Mouse (Mus musculus) midbrain, embryonic 15.5 days (tissue): ENCODE measurements around the gene Rab31. TPM values are rescaled to one million over a fixed set of nuclear protein-coding genes. Genes with fewer than 3 reads are reported as not detected.

Experiments used
- ATAC-seq: fragments of 200-750 bp; cut with Nextera tagmentation; replicated peaks from 2 replicates; pipeline ENCODE4 v1.8.0; 2017; ENCODE audit warnings: moderate TSS enrichment
- H3K27ac ChIP-seq: fragments of 300-500 bp; sonication (generic); 2 replicates; pipeline ENCODE4 v1.5.1; 2015; ENCODE audit warnings: mild to moderate bottlenecking, inconsistent platforms
- H3K27me3 ChIP-seq: fragments of 300-500 bp; sonication (generic); replicated peaks from 2 replicates; pipeline ENCODE4 v1.6.1; 2015; ENCODE audit warnings: inconsistent platforms
- H3K36me3 ChIP-seq: fragments of 300-500 bp; sonication (generic); replicated peaks from 2 replicates; pipeline ENCODE4 v1.6.1; 2015; ENCODE audit warnings: inconsistent platforms
- H3K4me1 ChIP-seq: fragments of 300-500 bp; sonication (generic); 2 replicates; pipeline ENCODE4 v1.6.1; 2015; ENCODE audit warnings: inconsistent platforms
- H3K4me2 ChIP-seq: fragments of 300-500 bp; sonication (generic); 2 replicates; pipeline ENCODE4 v1.6.1; 2015; ENCODE audit warnings: inconsistent platforms, mild to moderate bottlenecking, moderate library complexity
- H3K4me3 ChIP-seq: fragments of 300-500 bp; sonication (generic); 2 replicates; pipeline ENCODE4 v1.5.1; 2015; ENCODE audit warnings: mild to moderate bottlenecking, inconsistent platforms
- H3K9ac ChIP-seq: fragments of 300-500 bp; sonication (generic); 2 replicates; pipeline ENCODE4 v1.6.1; 2015; ENCODE audit warnings: mild to moderate bottlenecking, inconsistent platforms
- H3K9me3 ChIP-seq: fragments of 300-500 bp; sonication (generic); 2 replicates; pipeline ENCODE4 v1.6.1; 2016; ENCODE audit warnings: inconsistent platforms
- WGBS: fragments of 180-500 bp; shearing (Covaris S2); methylation state at CpG from one replicate; pipeline ENCODE4 v1.1.7; 2015; ENCODE audit warnings: mixed read lengths; 5-methylcytosine and 5-hydroxymethylcytosine counted together
- polyA plus RNA-seq: library from polyadenylated mRNA; unstranded; fragments of >200 nt; fragmentation: Nextera tagmentation; extraction: Ambion mirVana; gene quantifications from 2 replicates; pipeline ENCODE4 v1.2.1, GENCODE M21; 2015

The Rab31 gene
- polyA plus RNA-seq, 1 experiment from 2014 or later: 76.6 TPM

- no peak for ATAC-seq
- no peaks in the 10 kb centered on the region for H3K9me3 ChIP-seq
- no peak overlapping the region for H3K27ac ChIP-seq
- no peaks in the 10 kb centered on the region for H3K4me1 ChIP-seq
- H3K27me3 ChIP-seq: no peaks in the 10 kb centered on the region
- H3K9ac ChIP-seq: no peak overlapping the region
- no peak overlapping the region for H3K4me3 ChIP-seq
- 91% methylated on average over 6 of the region's 6 CpGs for whole genome bisulfite sequencing
- no peaks in the 10 kb centered on the region for H3K36me3 ChIP-seq
- no peak overlapping the region for H3K4me2 ChIP-seq
Measured at GRCm38 (mm10) chr17:65625563-65625962, 147.0 kb downstream of the Rab31 start.

DNA sequence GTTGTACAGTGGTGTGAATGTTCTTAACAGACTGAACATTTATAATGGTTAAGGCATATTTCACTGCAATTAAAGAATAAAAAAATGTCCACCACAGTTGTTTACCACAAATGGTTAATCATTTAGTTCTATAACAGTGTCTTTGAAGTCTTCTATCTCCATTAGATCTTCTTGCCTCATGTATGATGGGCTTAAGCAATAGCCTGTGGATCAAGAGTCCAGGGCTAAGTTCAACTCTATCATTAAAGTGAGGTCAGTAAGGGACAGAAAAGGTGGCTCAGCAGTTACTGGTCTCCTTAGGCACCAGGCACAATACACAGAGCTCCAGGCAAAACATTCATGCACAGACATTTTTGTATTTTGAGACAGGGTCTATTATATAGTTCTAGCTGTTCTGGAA is 149.4 kb downstream of the Rab31 start:
- Histone ChIP-seq H3K9ac (no peak overlapping the region), H3K4me1 (no peaks in the 10 kb centered on the region), H3K36me3 (no peaks in the 10 kb centered on the region), H3K4me3 (no peak overlapping the region), H3K27ac (no peak overlapping the region), H3K4me2 (no peak overlapping the region), H3K9me3 (no peaks in the 10 kb centered on the region), H3K27me3 (no peaks in the 10 kb centered on the region)
- ATAC-seq: no peak

- Histone ChIP-seq H3K4me1 (peaks cover 4% of the 10 kb centered on the region; the same call in 1 of the 2 replicates), H3K27ac (no peak overlapping the region), H3K4me3 (no peak overlapping the region), H3K36me3 (no peaks in the 10 kb centered on the region), H3K9ac (no peak overlapping the region), H3K4me2 (no peak overlapping the region), H3K9me3 (no peaks in the 10 kb centered on the region), H3K27me3 (no peaks in the 10 kb centered on the region)
- WGBS: 87% methylated on average over 2 of the region's 2 CpGs
- no peak for ATAC-seq
Measured at GRCm38 (mm10) chr17:65618431-65618830, 154.1 kb downstream of the Rab31 start.

DNA sequence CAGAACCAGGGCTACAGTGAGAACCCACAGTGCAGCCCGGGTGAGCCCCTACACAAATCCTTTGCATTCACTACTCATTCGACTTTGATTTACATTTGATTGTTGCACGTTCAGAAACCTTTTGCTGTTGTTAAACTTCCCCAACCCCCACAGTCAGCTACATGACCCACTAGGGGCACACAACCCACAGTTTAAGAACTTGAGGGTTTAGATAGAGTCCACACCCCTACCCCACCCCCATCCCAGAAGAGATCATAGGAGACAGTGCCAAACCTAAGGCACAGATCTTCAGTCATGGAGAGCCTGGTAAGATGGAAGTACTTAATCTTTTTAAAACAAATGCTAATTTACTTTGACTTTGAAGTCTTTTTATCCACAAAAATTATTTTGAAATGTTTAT is 156.9 kb downstream of the Rab31 start:
- H3K27me3 ChIP-seq: no peaks in the 10 kb centered on the region
- H3K4me1 ChIP-seq: peaks cover 14% of the 10 kb centered on the region
- H3K27ac ChIP-seq: no peak overlapping the region
- no peak for ATAC-seq
- H3K9ac ChIP-seq: no peak overlapping the region
- no peaks in the 10 kb centered on the region for H3K9me3 ChIP-seq
- H3K4me2 ChIP-seq: no peak overlapping the region
- H3K4me3 ChIP-seq: no peak overlapping the region
- H3K36me3 ChIP-seq: no peaks in the 10 kb centered on the region
- WGBS: 37% methylated on average over 3 of the region's 3 CpGs

- Histone ChIP-seq H3K27me3 (no peaks in the 10 kb centered on the region), H3K4me1 (peaks cover 23% of the 10 kb centered on the region), H3K9ac (peak overlapping the region; percentile 95), H3K27ac (peak overlapping the region; percentile 100), H3K9me3 (no peaks in the 10 kb centered on the region), H3K4me3 (peak overlapping the region; percentile 82), H3K4me2 (peak overlapping the region; percentile 77), H3K36me3 (no peaks in the 10 kb centered on the region)
- 2% methylated on average over 9 of the region's 9 CpGs for WGBS
- no peak for ATAC-seq
Measured at GRCm38 (mm10) chr17:65614431-65614830, 158.1 kb downstream of the Rab31 start.

DNA sequence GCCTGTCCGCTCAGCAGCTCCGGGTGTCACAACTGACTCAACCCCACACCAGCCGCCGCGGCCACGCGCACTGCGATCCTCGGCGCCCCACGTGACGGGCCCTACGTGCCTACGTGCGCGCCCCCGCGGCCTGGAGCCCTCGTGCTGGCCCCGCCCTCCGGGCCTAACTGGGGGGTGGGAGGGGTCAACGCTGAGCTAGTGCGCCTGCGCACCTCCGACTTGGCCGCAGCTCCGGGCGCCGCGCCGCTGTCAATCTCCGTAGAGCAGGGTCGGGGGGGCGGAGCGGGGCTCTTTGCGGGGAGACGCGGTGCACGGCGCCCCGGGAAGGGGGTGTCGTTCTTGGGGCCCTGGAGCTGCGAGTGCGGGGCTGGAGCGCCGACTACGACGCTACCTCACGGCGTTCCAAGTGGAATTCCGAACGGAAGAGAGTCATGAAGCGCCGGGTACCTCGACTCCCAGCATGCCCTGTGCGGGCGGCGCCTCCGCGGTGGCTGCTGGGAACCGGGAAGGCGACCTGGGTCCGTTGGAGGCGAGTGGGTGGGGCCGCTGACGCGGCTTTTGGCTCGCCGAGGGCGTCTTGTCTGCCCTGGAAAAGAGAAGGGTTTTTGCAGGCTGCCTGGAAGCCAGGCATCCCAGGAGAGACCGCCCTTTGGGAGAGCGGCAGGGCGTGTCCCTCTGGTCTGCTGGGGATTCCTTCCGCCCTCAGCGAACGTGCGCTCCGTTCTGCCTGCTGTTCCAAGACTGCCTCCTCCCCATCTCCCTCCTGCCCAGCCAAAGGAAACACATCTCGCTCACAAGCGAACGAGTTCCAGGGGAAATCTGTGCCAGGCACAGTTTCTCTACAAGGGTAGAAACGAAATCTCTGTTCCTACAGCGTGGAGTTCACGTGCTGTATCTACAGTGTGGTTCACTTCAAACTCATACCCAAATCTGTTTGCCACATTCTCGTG is 158.8 kb downstream of the Rab31 start, which contains the start of gene Vapa:
TSS of gene Vapa (minus strand) at position 93 of the 950 bp plus-strand sequence.
- Histone ChIP-seq H3K4me3 (peak within 1 kb of the TSS; percentile 82), H3K4me1 (peaks cover 30% of the 10 kb centered on the region), H3K27ac (peak within 1 kb of the TSS; percentile 100), H3K4me2 (peak within 1 kb of the TSS; percentile 77), H3K9me3 (no peaks in the 10 kb centered on the region), H3K27me3 (no peaks in the 10 kb centered on the region), H3K36me3 (no peaks in the 10 kb centered on the region), H3K9ac (peak within 1 kb of the TSS; percentile 95)
- peak; percentile 94 for ATAC-seq
- WGBS: 1% methylated on average over 75 of the region's 85 CpGs

DNA sequence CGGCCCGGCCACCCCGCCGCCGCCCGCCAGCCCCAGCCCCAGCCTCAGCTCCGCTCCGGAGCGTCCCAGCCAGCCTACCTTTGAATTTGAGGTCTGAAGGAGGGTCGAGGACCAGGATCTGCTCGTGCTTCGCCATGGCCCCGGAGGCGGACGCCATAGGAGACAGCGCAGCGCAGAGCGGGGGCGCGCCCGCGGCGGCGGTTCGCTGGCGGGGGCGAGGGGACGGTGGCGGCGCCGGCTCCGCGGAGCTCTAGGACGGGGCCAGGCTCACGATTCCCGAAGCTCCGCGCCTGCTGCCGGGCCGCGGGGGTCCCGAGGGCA is 159.4 kb downstream of the Rab31 start:
- H3K4me3 ChIP-seq: peak overlapping the region; percentile 82
- WGBS: under 1% methylated on average over 40 of the region's 42 CpGs

GRCm38 (mm10) chr17:65612391-65613141 is 160.0 kb downstream of the Rab31 start:
- under 1% methylated on average over 50 of the region's 91 CpGs for WGBS
- Histone ChIP-seq H3K4me2 (peak overlapping the region; percentile 56), H3K27me3 (no peaks in the 10 kb centered on the region), H3K27ac (peak overlapping the region; percentile 100), H3K9me3 (no peaks in the 10 kb centered on the region), H3K4me1 (peaks cover 41% of the 10 kb centered on the region), H3K4me3 (peak overlapping the region; percentile 82), H3K36me3 (no peaks in the 10 kb centered on the region), H3K9ac (peak overlapping the region; percentile 95)
- ATAC-seq: peak; percentile 55

More for the DNA sequence above, 159.4 kb downstream of the Rab31 start:
- Histone ChIP-seq H3K27me3 (no peaks in the 10 kb centered on the region), H3K27ac (peak overlapping the region; percentile 100), H3K4me1 (peaks cover 36% of the 10 kb centered on the region), H3K9me3 (no peaks in the 10 kb centered on the region), H3K9ac (peak overlapping the region; percentile 95), H3K36me3 (no peaks in the 10 kb centered on the region), H3K4me2 (peak overlapping the region; percentile 56; the same call in 1 of the 2 replicates)
- ATAC-seq: peak; percentile 76

DNA sequence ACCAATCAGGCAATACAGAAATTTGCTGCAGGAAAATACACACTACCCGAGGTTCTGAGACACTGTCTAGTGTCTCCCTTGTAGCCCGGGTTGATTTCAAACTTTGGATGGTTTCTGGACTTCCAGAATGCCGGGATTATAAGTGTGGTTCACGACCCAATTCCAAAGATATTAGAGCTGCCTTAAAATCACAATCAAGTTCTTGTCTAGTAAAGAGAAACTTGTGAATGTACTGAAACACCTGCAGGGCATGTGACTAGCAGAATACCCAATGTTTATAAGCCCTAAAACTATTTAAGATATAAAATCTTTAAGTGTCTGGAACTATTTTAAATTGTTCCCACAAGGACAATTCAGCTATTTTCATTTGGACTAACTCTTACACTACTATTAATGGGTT is 160.8 kb downstream of the Rab31 start:
- ATAC-seq: no peak
- H3K4me1 ChIP-seq: peaks cover 48% of the 10 kb centered on the region
- no peaks in the 10 kb centered on the region for H3K27me3 ChIP-seq
- WGBS: 2% methylated on average over 4 of the region's 4 CpGs
- H3K4me3 ChIP-seq: peak overlapping the region; percentile 82
- no peaks in the 10 kb centered on the region for H3K36me3 ChIP-seq
- no peak overlapping the region for H3K27ac ChIP-seq
- peak overlapping the region; percentile 56 for H3K4me2 ChIP-seq
- no peaks in the 10 kb centered on the region for H3K9me3 ChIP-seq
- peak overlapping the region; percentile 95; the same call in 1 of the 2 replicates for H3K9ac ChIP-seq

GRCm38 (mm10) chr17:65608743-65609142 is 163.8 kb downstream of the Rab31 start:
- no peak overlapping the region for H3K27ac ChIP-seq
- no peaks in the 10 kb centered on the region for H3K27me3 ChIP-seq
- 71% methylated on average over 5 of the region's 5 CpGs for WGBS
- no peak overlapping the region for H3K4me2 ChIP-seq
- ATAC-seq: no peak
- H3K9me3 ChIP-seq: no peaks in the 10 kb centered on the region
- no peak overlapping the region for H3K4me3 ChIP-seq
- H3K4me1 ChIP-seq: peaks cover 58% of the 10 kb centered on the region
- no peak overlapping the region for H3K9ac ChIP-seq
- H3K36me3 ChIP-seq: no peaks in the 10 kb centered on the region

DNA sequence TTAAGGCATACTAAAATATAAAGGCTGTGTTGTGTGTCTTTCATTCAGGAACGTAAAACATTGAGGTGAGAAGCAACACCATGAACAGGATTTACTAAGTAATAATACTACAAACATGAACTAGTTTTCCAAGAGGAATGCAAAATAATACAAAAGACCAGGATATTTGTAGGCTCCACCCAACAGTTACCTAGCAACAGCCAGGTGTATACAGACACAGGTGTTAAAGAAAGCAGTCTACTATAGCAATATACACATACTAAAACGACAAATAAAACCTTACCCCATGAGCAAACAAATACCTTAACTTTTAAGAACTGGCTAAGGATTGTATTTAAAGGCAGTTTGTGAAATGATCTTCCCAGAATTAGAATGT is 164.3 kb downstream of the Rab31 start:
- WGBS: 85% methylated on average over 2 of the region's 2 CpGs
- H3K36me3 ChIP-seq: no peaks in the 10 kb centered on the region
- H3K9me3 ChIP-seq: no peaks in the 10 kb centered on the region
- ATAC-seq: no peak
- no peaks in the 10 kb centered on the region for H3K27me3 ChIP-seq
- H3K9ac ChIP-seq: no peak overlapping the region
- H3K4me3 ChIP-seq: no peak overlapping the region
- no peak overlapping the region for H3K27ac ChIP-seq
- no peak overlapping the region for H3K4me2 ChIP-seq
- peaks cover 58% of the 10 kb centered on the region for H3K4me1 ChIP-seq

DNA sequence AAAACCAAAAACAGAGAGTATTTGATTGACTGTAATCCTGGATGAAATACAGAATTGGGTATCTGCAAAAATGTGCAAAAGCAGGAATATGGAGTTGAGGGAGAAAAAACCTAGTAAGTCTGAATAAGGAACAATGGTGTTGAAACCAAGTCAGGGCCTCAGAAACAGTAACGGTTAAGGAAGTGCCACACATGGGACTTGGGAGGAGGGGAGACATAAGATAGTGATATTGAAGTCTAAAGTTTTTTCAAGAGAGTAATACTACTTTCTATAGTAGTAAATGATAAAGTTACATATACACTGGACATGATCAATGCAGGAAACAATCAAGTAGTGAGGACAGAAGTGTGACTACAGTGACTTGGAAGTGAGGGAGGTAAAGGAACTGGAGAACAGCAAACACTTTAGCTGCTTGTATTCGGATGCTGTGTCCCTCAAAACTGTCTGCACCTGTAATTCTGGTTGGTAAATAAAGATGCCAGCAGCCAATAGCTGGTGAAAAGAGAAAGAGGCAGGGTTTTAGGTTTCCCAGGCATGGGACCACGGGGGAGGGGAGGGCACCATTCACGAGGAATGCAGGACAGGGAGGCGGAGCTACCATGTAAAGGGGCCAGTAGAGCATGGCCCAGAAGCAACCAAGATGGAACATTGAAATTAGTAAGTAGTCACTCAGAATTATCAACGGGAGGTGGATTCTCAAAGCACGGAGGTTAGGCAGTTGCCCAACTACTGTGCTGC is 164.8 kb downstream of the Rab31 start:
- WGBS: 50% methylated on average over 7 of the region's 7 CpGs
- Histone ChIP-seq H3K4me3 (no peak overlapping the region), H3K4me1 (peaks cover 58% of the 10 kb centered on the region), H3K36me3 (no peaks in the 10 kb centered on the region), H3K27me3 (no peaks in the 10 kb centered on the region), H3K27ac (no peak overlapping the region), H3K9ac (no peak overlapping the region), H3K9me3 (no peaks in the 10 kb centered on the region), H3K4me2 (no peak overlapping the region)
- no peak for ATAC-seq
